Mouse (Mus musculus) brain, embryonic 18.5 days (tissue): ENCODE measurements around the gene Pde4a.

ENCODE experiments used
- DNase-seq: peaks from one replicate; pipeline ENCODE4 v3.0.0-alpha.2; 2012; ENCODE audit warnings: low read depth, low spot score

The Pde4a gene

GRCm38 (mm10) chr9:21165041-21165951 lies at the start of gene Pde4a:
Gene Pde4a, plus strand, starts transcription at chr9:21165714.
- DNase-seq = peak; percentile 81

- DNase-seq = no peak
These were observed 48.4 kb upstream of the Pde4a start for GRCm38 (mm10) chr9:21117073-21117472.

- DNase-seq = no peak
These were observed 44.0 kb upstream of the Pde4a start for GRCm38 (mm10) chr9:21121483-21121882.

- no peak for DNase-seq
These were observed 40.7 kb upstream of the Pde4a start for GRCm38 (mm10) chr9:21124837-21125236.

GRCm38 (mm10) chr9:21125502-21126258 lies 39.8 kb upstream of the Pde4a start:
- DNase-seq = no peak

GRCm38 (mm10) chr9:21126259-21126627 lies 39.3 kb upstream of the Pde4a start:
- DNase-seq = no peak

GRCm38 (mm10) chr9:21131059-21131956 lies 34.2 kb upstream of the Pde4a start, which contains the start of gene Tyk2:
Gene Tyk2, minus strand, starts transcription at chr9:21131243.
- DNase-seq = peak; percentile 97

GRCm38 (mm10) chr9:21132102-21132775 lies 33.3 kb upstream of the Pde4a start:
- DNase-seq = no peak

GRCm38 (mm10) chr9:21133064-21133707 lies 32.3 kb upstream of the Pde4a start:
- DNase-seq = no peak

GRCm38 (mm10) chr9:21134595-21135328 lies 30.8 kb upstream of the Pde4a start:
- DNase-seq = no peak

GRCm38 (mm10) chr9:21135329-21135890 lies 30.1 kb upstream of the Pde4a start:
- no peak for DNase-seq

GRCm38 (mm10) chr9:21135941-21136381 lies 29.6 kb upstream of the Pde4a start:
- DNase-seq = no peak

GRCm38 (mm10) chr9:21136401-21136800 lies 29.1 kb upstream of the Pde4a start:
- no peak for DNase-seq

- no peak for DNase-seq
These were observed 28.3 kb upstream of the Pde4a start for GRCm38 (mm10) chr9:21137229-21137628.

GRCm38 (mm10) chr9:21138386-21138785 lies 27.1 kb upstream of the Pde4a start:
- no peak for DNase-seq

- no peak for DNase-seq
These were observed 23.6 kb upstream of the Pde4a start for GRCm38 (mm10) chr9:21141922-21142321.

- no peak for DNase-seq
These were observed 21.2 kb upstream of the Pde4a start for GRCm38 (mm10) chr9:21144361-21144760.

- DNase-seq = no peak
These were observed 20.1 kb upstream of the Pde4a start for GRCm38 (mm10) chr9:21145431-21145830.

GRCm38 (mm10) chr9:21146722-21147121 lies 18.8 kb upstream of the Pde4a start:
- no peak for DNase-seq
